ENCODE assay signal across 7 mouse cellular contexts in the genomic region with DNA sequence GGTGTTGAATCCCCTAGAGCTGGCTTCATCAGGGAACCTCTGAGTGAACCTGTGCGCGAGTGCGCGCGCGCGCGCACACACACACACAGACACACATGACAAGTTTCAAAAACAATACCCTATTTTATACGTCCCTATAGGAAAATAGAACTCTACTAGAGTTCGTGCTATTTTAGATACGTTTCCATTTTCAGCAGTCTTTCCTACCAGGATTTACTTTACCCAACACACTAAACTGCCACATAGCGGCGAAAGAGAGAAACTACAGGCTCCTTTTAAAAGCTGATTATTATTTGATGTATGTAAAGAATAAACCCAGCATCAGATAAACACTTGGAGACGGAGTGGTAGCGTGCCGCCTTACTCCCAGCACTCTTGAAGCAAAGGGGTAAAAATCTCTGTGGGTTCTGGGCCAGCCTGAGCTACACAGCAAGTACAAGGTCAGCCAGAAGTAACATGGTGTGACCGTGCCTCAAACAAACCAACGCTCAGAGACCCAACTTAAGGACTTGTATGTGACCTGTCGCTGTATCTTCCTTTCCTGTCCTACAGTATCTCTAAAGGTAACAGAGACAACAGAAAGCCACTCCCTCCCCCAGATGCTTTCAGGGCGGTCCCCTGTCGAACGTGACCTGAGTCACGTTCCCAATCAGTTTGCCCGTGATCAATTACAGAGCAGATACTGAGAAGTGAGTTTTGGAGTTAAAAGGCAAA. TPM values are rescaled to one million over a fixed set of nuclear protein-coding genes. Genes with fewer than 3 reads are reported as not detected.
DNase-seq lines count a peak whose midpoint lies in the region; ATAC-seq and TF ChIP-seq lines count a peak whose summit lies in the region.

No protein-coding gene starts in this region.

- H3K4me1 ChIP-seq in spleen, adult 2 months (ENCODE audit: control insufficient read depth, insufficient read depth, insufficient read length), result peaks cover 4% of the 10 kb centered on the region; the same call in 1 of the 2 replicates
- H3K4me1 ChIP-seq in limb, embryonic 11.5 days (ENCODE audit: control insufficient read depth, insufficient read depth, low read length), result peaks cover 25% of the 10 kb centered on the region
- H3K4me1 ChIP-seq in midbrain, embryonic 15.5 days, result peaks cover 31% of the 10 kb centered on the region

- 0 out of 2 replicates have a peak, but pooled peaks have one; percentile 13 for ATAC-seq in granulocyte monocyte progenitor cell, adult 5-6 weeks (replicated peaks; ENCODE audit: poor library complexity, severe bottlenecking)
- no peak for ATAC-seq in limb, embryonic 11.5 days (ENCODE audit: insufficient number of reproducible peaks, low FRiP score, low TSS enrichment, low read depth)
- peak; percentile 5; the same call in 1 of the 2 replicates for ATAC-seq in midbrain, embryonic 15.5 days (replicated peaks)

- H3K27me3 ChIP-seq in spleen, adult 2 months (ENCODE audit: control insufficient read depth, insufficient read depth, low read length), result no peaks in the 10 kb centered on the region
- no peaks in the 10 kb centered on the region for H3K27me3 ChIP-seq in limb, embryonic 11.5 days (ENCODE audit: control insufficient read depth, insufficient read depth, low read length)
- H3K27me3 ChIP-seq in midbrain, embryonic 15.5 days (replicated peaks), result no peaks in the 10 kb centered on the region

- no peak for DNase-seq in spleen, adult 2 months (ENCODE audit: low read depth in 1 of 2, low spot score in 2 of 2)
- DNase-seq in spleen, postnatal 14 days (ENCODE audit: low spot score in 2 of 2), result no peak
- DNase-seq in brain, adult 2 months (ENCODE audit: low read depth, low spot score), result peak; percentile 69
- DNase-seq in limb, embryonic 11.5 days (ENCODE audit: low spot score), result peak; percentile 42
- no peak for DNase-seq in adrenal gland, postnatal 4 days (ENCODE audit: low spot score in 2 of 2)

- no peak for TF ChIP-seq CTCF in spleen, adult 2 months (IDR thresholded peaks at IDR 0.05; ENCODE audit: extremely low read depth, insufficient read depth, insufficient read length, insufficient replicate concordance)

- H3K4me2 ChIP-seq in limb, embryonic 11.5 days (ENCODE audit: low read depth, severe bottlenecking), result peak overlapping the region; percentile 33; the same call in 1 of the 2 replicates
- peak overlapping the region; percentile 51 for H3K4me2 ChIP-seq in midbrain, embryonic 15.5 days

- WGBS in spleen, adult 2 months, result 18% methylated on average over 24 of the region's 24 CpGs
- 4% methylated on average over 24 of the region's 24 CpGs for WGBS in limb, embryonic 11.5 days
- WGBS in midbrain, embryonic 15.5 days, result 5% methylated on average over 24 of the region's 24 CpGs

- H3K27ac ChIP-seq in spleen, adult 2 months (ENCODE audit: insufficient read depth, low read length), result no peak overlapping the region
- H3K27ac ChIP-seq in limb, embryonic 11.5 days (replicated peaks; ENCODE audit: low read depth, low read length), result peak overlapping the region; percentile 56; the same call in 1 of the 2 replicates
- H3K27ac ChIP-seq in midbrain, embryonic 15.5 days, result peak overlapping the region; percentile 51

- no peak for TF ChIP-seq POLR2A in spleen, adult 2 months (IDR thresholded peaks at IDR 0.05; ENCODE audit: low read depth, low read length)

- peak overlapping the region; percentile 14; the same call in 1 of the 2 replicates for H3K4me3 ChIP-seq in spleen, adult 2 months (ENCODE audit: extremely low read depth, insufficient read depth, insufficient read length)
- peak overlapping the region; percentile 19; the same call in 1 of the 2 replicates for H3K4me3 ChIP-seq in limb, embryonic 11.5 days (ENCODE audit: low read depth, low read length)
- peak overlapping the region; percentile 41 for H3K4me3 ChIP-seq in midbrain, embryonic 15.5 days

- H3K36me3 ChIP-seq in spleen, adult 2 months (ENCODE audit: control insufficient read depth, insufficient read depth, low read length), result no peaks in the 10 kb centered on the region
- no peaks in the 10 kb centered on the region for H3K36me3 ChIP-seq in limb, embryonic 11.5 days (ENCODE audit: control insufficient read depth, insufficient read depth, low read length)
- no peaks in the 10 kb centered on the region for H3K36me3 ChIP-seq in midbrain, embryonic 15.5 days (replicated peaks)

- H3K9ac ChIP-seq in limb, embryonic 11.5 days (ENCODE audit: low read length), result no peak overlapping the region
- H3K9ac ChIP-seq in midbrain, embryonic 15.5 days, result no peak overlapping the region; the same call in 1 of the 2 replicates

- no peaks in the 10 kb centered on the region for H3K9me3 ChIP-seq in limb, embryonic 11.5 days (ENCODE audit: control insufficient read depth, low read length)
- no peaks in the 10 kb centered on the region for H3K9me3 ChIP-seq in midbrain, embryonic 15.5 days

RNA-seq across cellular contexts. Expression of a gene that starts 10.5 kb away (rescaled TPM):
- polyA plus RNA-seq in spleen, adult 2 months (2012; rRNA removed), result 27.7 and 31.6 TPM in 2 replicates
- 61.8 and 79.0 TPM in 2 replicates for total RNA-seq in granulocyte monocyte progenitor cell, adult 5-6 weeks (2014; fragmentation: Nextera tagmentation)
- total RNA-seq in granulocyte monocyte progenitor cell, adult 5-6 weeks (2017), result 17.0 and 20.7 TPM in 2 replicates
- polyA plus RNA-seq in limb, embryonic 11.5 days (2014; fragmentation: Nextera tagmentation; extraction: Ambion mirVana), result 17.3 and 18.6 TPM in 2 replicates
- polyA plus RNA-seq in midbrain, embryonic 15.5 days (2015; fragmentation: Nextera tagmentation; extraction: Ambion mirVana), result 5.9 and 6.2 TPM in 2 replicates
- 10 to 100 TPM; 37.5 to 38.1 TPM for total RNA-seq in adrenal gland, postnatal 4 days (2021)

RNA-seq across cellular contexts. Expression of a gene that starts 16.4 kb away (rescaled TPM):
- 5.3 and 7.1 TPM in 2 replicates for polyA plus RNA-seq in spleen, adult 2 months (2012; rRNA removed)
- total RNA-seq in granulocyte monocyte progenitor cell, adult 5-6 weeks (2014; fragmentation: Nextera tagmentation), result 22.2 and 27.5 TPM in 2 replicates
- 43.9 and 53.9 TPM in 2 replicates for total RNA-seq in granulocyte monocyte progenitor cell, adult 5-6 weeks (2017)
- 36.6 and 42.2 TPM in 2 replicates for polyA plus RNA-seq in limb, embryonic 11.5 days (2014; fragmentation: Nextera tagmentation; extraction: Ambion mirVana)
- polyA plus RNA-seq in midbrain, embryonic 15.5 days (2015; fragmentation: Nextera tagmentation; extraction: Ambion mirVana), result 64.6 and 67.0 TPM in 2 replicates
- total RNA-seq in adrenal gland, postnatal 4 days (2021), result 10 to 100 TPM; 44.0 to 50.4 TPM

RNA-seq across cellular contexts. Expression of a gene that starts 29.8 kb away (rescaled TPM):
- 0.62 and 1.6 TPM in 2 replicates for polyA plus RNA-seq in spleen, adult 2 months (2012; rRNA removed)
- 1.1 and 6.9 TPM in 2 replicates for total RNA-seq in granulocyte monocyte progenitor cell, adult 5-6 weeks (2014; fragmentation: Nextera tagmentation)
- 0.13 and 2.3 TPM in 2 replicates for total RNA-seq in granulocyte monocyte progenitor cell, adult 5-6 weeks (2017)
- polyA plus RNA-seq in limb, embryonic 11.5 days (2014; fragmentation: Nextera tagmentation; extraction: Ambion mirVana), result 4.7 and 4.9 TPM in 2 replicates
- polyA plus RNA-seq in midbrain, embryonic 15.5 days (2015; fragmentation: Nextera tagmentation; extraction: Ambion mirVana), result 9.4 and 11.7 TPM in 2 replicates
- 10 to 100 TPM; 23.4 to 47.3 TPM for total RNA-seq in adrenal gland, postnatal 4 days (2021)

Comparison
In these comparisons a context has a peak if more than half of its experiments do, and no peak if none do; other contexts are left out.
1. DNase-seq: peak in brain, adult 2 months (single experiment) and limb, embryonic 11.5 days (single experiment); none in spleen, adult 2 months (0 of 2), spleen, postnatal 14 days (0 of 2) and adrenal gland, postnatal 4 days (0 of 2).
2. Peak in every context shown above with its lines, with median percentiles within 50 percentile points of each other: H3K4me3 ChIP-seq.